Mouse (Mus musculus): ENCODE measurements around the gene Rnf220. TPM values are rescaled to one million over a fixed set of nuclear protein-coding genes. Genes with fewer than 3 reads are reported as not detected.
"Not testable (repeated sequence)": the region's sequence is repeated elsewhere in the genome, so short reads cannot be mapped to it uniquely, and the experiment has no call there.

Rnf220 gene
- polyA plus RNA-seq, 1 experiment from 2014 or later = 50.7 TPM

GRCm38 (mm10) chr4:117262101-117262913 is 234.5 kb downstream of the Rnf220 start:
- TF ChIP-seq CTCF (IDR thresholded peaks at IDR 0.05) (no peak), EP300 (IDR thresholded peaks at IDR 0.05) (no peak)
- Histone ChIP-seq H3K9me3 (ENCODE audit: low read length) (no peaks in the 10 kb centered on the region), H3K9ac (replicated peaks; ENCODE audit: low read depth) (no peak overlapping the region), H3K4me2 (replicated peaks; ENCODE audit: low read depth, low read length) (no peak overlapping the region), H3K27ac (ENCODE audit: low read length) (no peak overlapping the region), H3K36me3 (ENCODE audit: insufficient read depth, low read length) (no peaks in the 10 kb centered on the region), H3K27me3 (replicated peaks; ENCODE audit: insufficient read depth, low read length) (no peaks in the 10 kb centered on the region), H3K4me3 (ENCODE audit: low read depth, low read length) (no peak overlapping the region), H3K4me1 (ENCODE audit: insufficient read depth, low read depth, low read length) (no peaks in the 10 kb centered on the region)
- DNase-seq (ENCODE audit: low spot score) = no peak
- 68% methylated on average over 13 of the region's 13 CpGs for WGBS
- no peak for ATAC-seq

GRCm38 (mm10) chr4:117261222-117261621 is 235.6 kb downstream of the Rnf220 start:
- ATAC-seq = no peak
- no peak overlapping the region for H3K9ac ChIP-seq (replicated peaks; ENCODE audit: low read depth)
- H3K4me1 ChIP-seq (ENCODE audit: insufficient read depth, low read depth, low read length) = no peaks in the 10 kb centered on the region
- TF ChIP-seq EP300 (IDR thresholded peaks at IDR 0.05) (no peak), CTCF (IDR thresholded peaks at IDR 0.05) (no peak)
- H3K9me3 ChIP-seq (ENCODE audit: low read length) = no peaks in the 10 kb centered on the region
- no peaks in the 10 kb centered on the region for H3K27me3 ChIP-seq (replicated peaks; ENCODE audit: insufficient read depth, low read length)
- no peak overlapping the region for H3K4me3 ChIP-seq (ENCODE audit: low read depth, low read length)
- H3K27ac ChIP-seq (ENCODE audit: low read length) = no peak overlapping the region
- H3K36me3 ChIP-seq (ENCODE audit: insufficient read depth, low read length) = no peaks in the 10 kb centered on the region
- DNase-seq (ENCODE audit: low spot score) = no peak
- H3K4me2 ChIP-seq (replicated peaks; ENCODE audit: low read depth, low read length) = no peak overlapping the region
- 89% methylated on average over 2 of the region's 2 CpGs for WGBS

- not testable (repeated sequence) for H3K36me3 ChIP-seq (ENCODE audit: insufficient read depth, low read length); H3K4me1 ChIP-seq (ENCODE audit: insufficient read depth, low read depth, low read length); H3K9ac ChIP-seq (replicated peaks; ENCODE audit: low read depth); DNase-seq (ENCODE audit: low spot score); H3K9me3 ChIP-seq (ENCODE audit: low read length); H3K27me3 ChIP-seq (replicated peaks; ENCODE audit: insufficient read depth, low read length); H3K27ac ChIP-seq (ENCODE audit: low read length); ATAC-seq; H3K4me3 ChIP-seq (ENCODE audit: low read depth, low read length); H3K4me2 ChIP-seq (replicated peaks; ENCODE audit: low read depth, low read length)
- WGBS = 74% methylated on average over 6 of the region's 6 CpGs
- TF ChIP-seq CTCF (IDR thresholded peaks at IDR 0.05) = peak; percentile 27; the same call in 1 of the 2 replicates
Measured at GRCm38 (mm10) chr4:117259909-117260308, 236.9 kb downstream of the Rnf220 start.

- Histone ChIP-seq H3K4me2 (replicated peaks; ENCODE audit: low read depth, low read length) (no peak overlapping the region), H3K4me1 (ENCODE audit: insufficient read depth, low read depth, low read length) (peaks cover 7% of the 10 kb centered on the region; the same call in 1 of the 2 replicates), H3K9ac (replicated peaks; ENCODE audit: low read depth) (no peak overlapping the region), H3K36me3 (ENCODE audit: insufficient read depth, low read length) (no peaks in the 10 kb centered on the region), H3K9me3 (ENCODE audit: low read length) (no peaks in the 10 kb centered on the region), H3K4me3 (ENCODE audit: low read depth, low read length) (no peak overlapping the region), H3K27me3 (replicated peaks; ENCODE audit: insufficient read depth, low read length) (no peaks in the 10 kb centered on the region), H3K27ac (ENCODE audit: low read length) (no peak overlapping the region)
- DNase-seq (ENCODE audit: low spot score) (no peak), ATAC-seq (no peak)
- WGBS = 56% methylated on average over 6 of the region's 6 CpGs
- TF ChIP-seq EP300 (IDR thresholded peaks at IDR 0.05) (no peak), CTCF (IDR thresholded peaks at IDR 0.05) (no peak)
Measured at GRCm38 (mm10) chr4:117254672-117255071, 242.2 kb downstream of the Rnf220 start.

DNA sequence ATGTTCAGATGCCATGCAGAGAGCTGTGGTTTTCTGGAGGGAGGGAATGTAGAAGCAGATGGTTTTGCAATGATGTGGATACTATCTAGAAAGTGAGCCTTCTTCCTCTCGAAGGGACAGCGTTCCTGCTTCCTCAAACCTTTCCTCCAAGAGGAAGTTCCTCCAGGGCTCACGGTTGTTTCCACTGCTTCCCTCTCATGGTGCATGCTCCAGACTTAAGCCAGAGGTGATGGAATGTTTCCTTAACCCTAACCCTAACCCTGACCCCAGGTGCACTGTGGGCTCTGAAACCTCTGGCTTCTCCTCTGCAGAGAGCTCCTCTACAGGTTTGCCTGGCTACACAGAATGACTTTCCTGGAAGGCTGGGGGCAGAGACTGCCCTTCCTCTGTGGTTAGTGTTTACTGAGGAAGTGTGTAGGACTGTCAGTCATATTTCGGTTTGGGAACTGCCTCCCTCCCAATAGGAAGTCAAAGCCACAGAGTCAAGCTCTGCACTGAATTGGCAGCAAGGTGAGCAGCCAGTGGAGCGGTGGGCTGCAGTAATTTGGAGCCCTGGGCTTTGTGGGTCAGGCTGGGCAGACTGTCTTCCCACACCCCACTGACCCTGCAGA is 242.7 kb downstream of the Rnf220 start:
- DNase-seq (ENCODE audit: low spot score) (no peak), ATAC-seq (no peak)
- Histone ChIP-seq H3K36me3 (ENCODE audit: insufficient read depth, low read length) (no peaks in the 10 kb centered on the region), H3K9me3 (ENCODE audit: low read length) (no peaks in the 10 kb centered on the region), H3K27ac (ENCODE audit: low read length) (no peak overlapping the region), H3K9ac (replicated peaks; ENCODE audit: low read depth) (no peak overlapping the region), H3K4me2 (replicated peaks; ENCODE audit: low read depth, low read length) (no peak overlapping the region), H3K4me1 (ENCODE audit: insufficient read depth, low read depth, low read length) (peaks cover 7% of the 10 kb centered on the region; the same call in 1 of the 2 replicates), H3K27me3 (replicated peaks; ENCODE audit: insufficient read depth, low read length) (no peaks in the 10 kb centered on the region), H3K4me3 (ENCODE audit: low read depth, low read length) (no peak overlapping the region)
- WGBS = 38% methylated on average over 5 of the region's 5 CpGs
- TF ChIP-seq EP300 (IDR thresholded peaks at IDR 0.05) (no peak), CTCF (IDR thresholded peaks at IDR 0.05) (no peak)

GRCm38 (mm10) chr4:117253218-117254016 is 243.4 kb downstream of the Rnf220 start:
- no peaks in the 10 kb centered on the region for H3K9me3 ChIP-seq (ENCODE audit: low read length)
- H3K4me3 ChIP-seq (ENCODE audit: low read depth, low read length) = no peak overlapping the region
- H3K36me3 ChIP-seq (ENCODE audit: insufficient read depth, low read length) = no peaks in the 10 kb centered on the region
- no peak overlapping the region for H3K27ac ChIP-seq (ENCODE audit: low read length)
- H3K27me3 ChIP-seq (replicated peaks; ENCODE audit: insufficient read depth, low read length) = no peaks in the 10 kb centered on the region
- TF ChIP-seq EP300 (IDR thresholded peaks at IDR 0.05) = no peak
- TF ChIP-seq CTCF (IDR thresholded peaks at IDR 0.05) = no peak
- 52% methylated on average over 12 of the region's 12 CpGs for WGBS
- DNase-seq (ENCODE audit: low spot score) (no peak), ATAC-seq (no peak)
- no peak overlapping the region for H3K9ac ChIP-seq (replicated peaks; ENCODE audit: low read depth)
- 0 out of 2 replicates have a peak overlapping the region, but pooled peaks have one; percentile 85 for H3K4me2 ChIP-seq (replicated peaks; ENCODE audit: low read depth, low read length)
- peaks cover 7% of the 10 kb centered on the region; the same call in 1 of the 2 replicates for H3K4me1 ChIP-seq (ENCODE audit: insufficient read depth, low read depth, low read length)

All from lung, postnatal 0 days (tissue).